Mouse (Mus musculus) embryonic fibroblast, embryonic 13.5 days (primary cell): ENCODE results near the gene 2010003K11Rik.

Experiments used
- CTCF ChIP-seq: IDR thresholded peaks from 2 replicates; pipeline ENCODE4 v1.5.1; 2011; ENCODE audit warnings: mild to moderate bottlenecking, control low read depth, low read length, moderate library complexity, borderline replicate concordance; ENCODE audit not compliant: insufficient read depth
- POLR2A ChIP-seq: IDR thresholded peaks from 2 replicates; pipeline ENCODE4 v1.6.1; 2011; ENCODE audit warnings: low read depth, mild to moderate bottlenecking, control low read depth, low read length, moderate library complexity

DNA sequence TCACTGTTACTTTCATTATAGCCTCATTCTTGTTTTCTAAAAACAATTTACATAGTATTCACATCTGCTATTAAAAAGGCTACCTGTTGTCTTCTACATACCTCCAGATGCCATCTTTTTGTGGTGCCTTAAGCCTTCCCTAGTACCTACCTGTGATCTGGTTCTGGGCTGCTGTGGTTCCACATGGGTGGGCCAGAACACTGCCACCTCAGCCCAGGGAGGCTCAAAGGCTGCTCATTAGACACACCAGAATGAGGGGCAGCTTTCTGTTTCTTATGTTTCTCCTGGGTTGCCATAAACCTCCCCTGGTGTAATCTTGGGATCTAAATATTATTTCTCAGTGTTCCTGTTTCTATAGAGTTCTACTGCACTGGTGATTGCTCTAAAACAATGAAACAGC lies 43.7 kb upstream of the 2010003K11Rik start:
- TF ChIP-seq CTCF = no peak
- TF ChIP-seq POLR2A = no peak
